Mouse (Mus musculus) thymus, adult 18-20 months (tissue): Measurements from ENCODE around the gene Pacsin1.
"Not testable (repeated sequence)": the region's sequence is repeated elsewhere in the genome, so short reads cannot be mapped to it uniquely, and the experiment has no call there.

Source experiments
- DNase-seq, 2 experiments: peaks; one replicate each; pipeline ENCODE4 v3.0.0; 2022; ENCODE audit warnings: mixed read lengths in 2 of 2

The Pacsin1 gene

DNA sequence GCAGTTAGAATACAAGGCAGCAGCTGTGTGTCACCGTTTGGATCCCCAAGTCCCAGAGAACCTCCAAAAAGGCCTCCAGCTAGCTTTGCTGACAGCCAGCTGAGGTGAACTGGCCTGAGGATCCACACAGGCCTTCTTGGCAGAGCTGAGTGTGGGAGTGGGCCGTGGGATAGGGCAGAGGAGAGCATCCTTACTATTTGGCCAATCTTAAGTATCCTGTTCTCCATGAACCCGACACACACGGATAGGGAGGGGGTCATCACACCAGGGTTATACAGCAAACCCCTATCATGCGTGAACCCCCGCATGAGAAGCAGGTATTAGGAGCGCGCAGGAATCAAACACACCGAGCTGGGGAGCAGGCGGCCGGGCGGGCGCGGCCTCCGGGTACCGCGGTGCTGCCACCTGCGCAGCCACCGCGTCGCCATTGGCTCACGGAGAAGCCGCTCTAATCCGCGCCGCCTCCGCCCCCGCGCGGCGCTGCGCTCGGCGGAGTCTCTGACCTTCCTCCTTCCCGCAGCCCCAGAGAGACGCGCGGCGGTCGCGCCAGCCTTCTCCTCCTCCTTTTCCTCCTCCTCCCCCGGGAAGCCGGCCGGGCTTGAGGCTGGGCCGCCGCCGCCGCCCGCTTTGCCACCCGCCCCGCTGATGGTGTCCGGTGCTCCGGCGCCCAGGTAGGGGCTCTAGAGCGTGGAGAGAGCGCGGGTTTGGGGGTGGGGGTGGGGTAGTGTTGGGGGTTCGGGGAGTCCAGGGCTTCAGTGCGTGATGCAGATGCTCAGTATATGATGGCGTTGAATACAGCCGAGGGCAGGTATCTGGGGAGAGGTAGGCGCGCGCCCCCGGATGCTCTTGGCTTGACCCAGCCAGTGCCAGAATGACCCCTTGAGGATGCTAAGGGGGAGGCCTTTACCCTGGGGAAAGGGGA lies at the start of gene Pacsin1:
Pacsin1 (plus strand) TSS at position 421 of the 922 bp plus-strand sequence.
- DNase-seq, result peak; percentile 47 to 49

DNA sequence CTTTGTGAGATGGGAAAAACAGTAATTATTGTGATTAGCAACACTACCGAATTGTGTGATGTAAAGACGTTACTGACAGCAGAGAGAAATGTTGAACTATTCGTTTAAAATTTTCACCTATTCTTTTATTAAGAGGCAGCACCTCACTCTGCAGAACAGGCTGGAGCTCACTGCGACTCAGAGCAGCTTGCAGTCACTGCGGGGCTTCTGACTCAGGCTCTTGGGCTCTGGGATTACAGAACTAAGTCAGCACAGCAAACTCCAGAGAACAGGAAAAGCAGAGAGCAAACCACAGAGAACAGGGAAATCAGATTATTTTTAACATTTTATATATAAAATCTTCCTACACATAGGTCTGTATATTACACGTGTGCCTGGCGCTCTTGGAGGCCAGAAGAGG lies 45.7 kb upstream of the Pacsin1 start:
- DNase-seq, result no peak

DNA sequence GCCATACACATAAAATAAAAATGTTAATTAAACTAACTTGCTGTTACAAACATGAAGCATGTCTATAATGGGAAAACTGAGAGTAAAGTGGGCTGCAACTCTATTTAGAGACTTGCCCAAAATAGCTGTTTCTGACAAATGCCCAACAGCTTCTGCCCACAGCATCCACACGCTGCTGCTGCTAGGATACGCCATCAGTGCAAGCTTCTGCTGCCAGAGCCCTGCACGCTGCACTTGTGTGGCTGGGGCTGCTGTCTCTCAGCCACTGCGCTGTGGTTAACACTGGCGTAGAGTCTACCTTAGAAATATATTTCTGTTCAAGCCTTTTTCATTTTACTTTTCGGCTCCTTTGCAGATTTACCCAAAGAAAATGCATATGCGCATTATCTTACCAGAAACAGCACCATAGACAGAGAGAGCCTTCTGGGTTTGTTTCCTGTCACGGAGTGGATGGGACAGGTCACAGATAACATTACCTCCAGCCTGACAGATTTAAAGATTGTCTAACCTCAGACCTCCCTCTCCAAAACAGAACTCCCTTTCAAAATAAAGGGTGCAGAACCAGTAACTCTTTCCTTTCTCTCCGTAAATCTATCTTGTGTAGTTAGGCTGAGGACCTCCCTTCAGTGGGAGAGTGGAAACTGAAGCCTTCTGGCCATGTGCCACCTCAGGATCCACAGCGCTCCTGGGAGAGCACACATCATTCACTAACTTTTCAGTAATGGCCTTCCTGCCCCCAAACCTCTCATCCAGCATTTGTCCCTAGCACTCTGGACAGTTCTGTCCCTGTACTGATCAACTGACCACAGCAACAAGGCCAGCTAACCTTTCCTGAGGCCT lies 44.4 kb upstream of the Pacsin1 start:
- no peak for DNase-seq

DNA sequence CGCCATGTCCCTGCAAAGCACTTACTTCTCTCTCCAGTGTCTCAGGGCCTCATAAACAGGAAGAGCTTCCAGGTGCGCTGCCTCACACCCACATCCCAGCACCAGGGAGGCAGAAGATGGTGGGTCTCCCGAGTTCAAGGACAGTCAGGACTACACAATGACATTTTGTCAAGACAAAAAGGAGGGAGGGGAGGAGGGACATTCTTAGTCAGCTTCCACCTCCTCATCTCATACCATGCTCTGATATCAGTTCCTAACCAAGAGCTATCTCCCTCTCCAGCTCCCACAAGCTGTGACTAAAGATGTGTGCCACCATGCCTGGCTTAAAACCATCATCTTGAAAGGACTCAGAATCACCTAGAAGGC lies 43.8 kb upstream of the Pacsin1 start:
- DNase-seq, result no peak

DNA sequence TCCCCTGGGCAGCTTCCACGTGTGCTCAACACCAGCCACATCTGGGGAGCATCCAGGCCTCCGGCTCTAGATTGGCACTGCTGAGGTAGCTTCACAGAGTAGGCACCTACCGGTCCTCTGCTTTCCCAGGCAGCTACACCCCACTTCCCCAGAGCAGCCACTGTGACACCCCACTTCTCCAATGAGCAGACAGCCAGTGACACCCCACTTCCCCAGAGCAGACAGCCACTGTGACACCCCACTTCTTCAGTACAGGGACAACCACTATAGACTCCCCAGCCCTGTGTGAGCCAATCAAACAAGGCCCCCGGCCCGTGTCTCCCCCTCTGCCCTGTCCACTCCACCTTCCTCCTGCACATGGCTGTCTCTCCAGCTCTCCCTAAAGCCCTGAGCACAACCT lies 43.3 kb upstream of the Pacsin1 start:
- DNase-seq, result no peak

DNA sequence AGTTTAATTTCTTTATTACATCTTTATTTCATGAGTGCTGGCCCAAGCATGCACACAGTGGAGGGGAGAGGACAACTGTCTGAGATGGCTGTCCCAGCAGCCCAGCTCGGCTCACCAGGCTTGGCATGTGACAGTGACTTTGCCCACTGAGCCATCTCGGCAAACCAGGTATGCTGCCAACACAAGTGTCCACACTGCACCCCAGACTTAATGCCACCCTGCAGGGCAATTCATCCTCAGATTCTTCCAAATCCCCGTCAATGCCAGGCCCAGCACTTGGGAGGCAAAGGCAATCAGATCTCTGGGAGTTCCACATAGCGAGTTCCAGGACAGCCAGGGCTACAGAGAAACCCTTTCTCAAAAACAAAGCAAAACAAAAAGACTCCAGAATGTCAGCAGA lies 42.3 kb upstream of the Pacsin1 start:
- DNase-seq, result no peak

DNA sequence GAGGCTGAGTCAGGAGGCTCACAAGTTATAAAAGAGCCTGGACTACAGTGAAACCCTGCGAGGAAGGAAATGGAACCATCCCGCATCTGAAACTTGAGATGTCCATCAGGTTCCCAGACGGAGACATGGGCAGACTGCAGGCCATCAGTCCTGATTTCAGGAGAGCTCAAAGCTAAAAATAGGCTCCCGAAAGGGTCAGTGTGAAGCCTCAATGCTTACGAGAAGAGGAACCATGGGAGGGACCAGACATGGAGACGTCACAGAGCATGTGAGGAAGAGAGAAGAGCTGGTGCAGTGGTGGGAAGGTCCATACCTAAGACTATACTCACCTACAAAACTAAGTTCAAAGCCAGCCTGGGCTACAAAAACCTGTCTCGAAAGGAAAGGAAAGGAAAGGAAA lies 39.9 kb upstream of the Pacsin1 start:
- no peak for DNase-seq

DNA sequence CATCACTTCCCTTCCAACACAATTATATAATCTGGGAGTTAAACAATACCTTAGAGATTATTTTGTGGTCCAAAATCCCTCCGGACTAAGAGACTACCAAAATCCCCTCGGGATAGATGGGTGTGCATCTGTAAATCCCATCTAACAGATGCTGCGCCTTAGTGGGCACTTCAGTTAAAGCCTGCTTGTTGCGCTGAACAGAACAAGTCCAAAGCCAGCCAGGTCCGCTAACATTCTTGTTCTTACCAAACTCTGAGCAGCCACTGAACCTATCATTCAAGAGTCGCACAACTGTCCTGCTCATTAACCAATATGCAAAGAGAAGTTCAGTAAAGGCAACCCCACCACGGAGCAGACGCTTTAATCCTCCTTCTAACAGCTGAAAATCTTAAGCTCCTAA lies 34.1 kb upstream of the Pacsin1 start:
- no peak for DNase-seq

DNA sequence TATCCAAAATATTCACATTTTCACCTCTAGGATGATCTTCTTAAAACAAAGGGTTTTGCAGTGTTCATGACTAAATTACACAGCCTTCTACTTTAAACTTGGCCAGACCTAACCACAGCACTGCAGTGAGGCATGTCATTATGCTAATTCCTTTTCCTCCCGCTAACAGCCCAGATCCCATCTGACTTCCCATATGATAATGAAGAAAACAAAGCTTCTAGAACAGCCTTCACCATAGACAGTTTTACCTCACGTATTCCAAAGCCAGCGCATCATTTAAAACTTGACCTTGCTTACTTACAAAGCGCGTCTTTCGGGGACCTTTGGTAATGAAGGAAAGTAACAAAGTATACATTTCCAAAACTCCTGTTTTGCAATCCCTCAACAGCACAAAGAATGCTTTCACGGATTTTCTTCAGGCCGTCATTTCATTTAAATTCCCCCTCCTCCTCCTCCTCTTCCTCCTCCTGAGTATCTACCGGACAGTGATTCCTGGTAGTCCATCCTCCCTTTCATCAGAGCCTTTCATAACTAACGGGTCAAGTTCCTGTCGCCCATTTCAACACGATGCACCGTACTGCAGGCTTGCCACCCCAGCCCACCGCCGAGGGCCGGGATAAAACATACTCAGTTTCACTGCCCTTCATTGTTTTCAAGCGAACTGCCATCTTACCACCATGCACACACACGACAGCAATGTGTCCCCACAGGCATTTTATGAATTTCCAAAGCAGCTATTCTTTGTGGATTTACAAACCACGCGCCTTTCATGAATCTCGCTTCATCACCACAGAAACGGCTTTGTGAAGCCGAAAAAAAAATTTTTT lies 33.4 kb upstream of the Pacsin1 start:
- DNase-seq, result no peak

DNA sequence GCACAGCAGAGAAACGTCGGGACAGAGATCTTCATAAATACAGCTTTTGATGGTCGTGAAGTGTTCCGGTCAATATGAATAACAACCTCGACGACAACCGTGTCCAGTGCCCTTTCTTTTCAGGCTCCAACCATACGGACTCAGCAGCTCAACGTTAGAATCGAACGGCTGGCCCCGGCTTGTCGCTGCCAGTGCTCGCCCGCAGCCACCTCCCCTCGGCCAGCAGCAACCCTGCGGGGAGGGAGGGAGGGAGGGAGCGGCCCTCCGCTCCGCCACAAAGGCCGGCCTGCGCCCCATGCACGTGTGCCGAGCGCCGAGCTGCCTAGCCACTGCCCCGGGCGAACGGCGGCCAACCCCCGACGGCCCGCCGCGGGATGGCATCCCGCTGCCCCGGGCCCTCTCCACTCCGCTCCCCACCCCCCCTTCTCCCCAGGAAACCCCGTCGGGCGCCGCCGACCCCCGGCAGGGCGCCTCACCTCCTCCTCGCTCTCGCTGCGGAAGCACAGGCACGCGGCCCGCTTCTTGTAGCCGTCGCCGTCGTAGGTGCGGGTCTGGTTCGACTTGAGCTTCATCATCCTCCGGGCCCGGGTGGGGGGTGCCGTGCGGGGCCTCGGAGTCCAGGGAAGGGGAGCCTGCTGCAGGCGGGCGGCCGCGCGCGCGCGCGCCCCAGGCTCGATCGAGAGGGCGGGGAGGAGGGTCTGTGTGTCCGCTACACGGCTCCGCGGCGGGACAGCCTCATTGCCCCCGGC lies 32.5 kb upstream of the Pacsin1 start:
- peak; percentile 53 to 61 for DNase-seq

DNA sequence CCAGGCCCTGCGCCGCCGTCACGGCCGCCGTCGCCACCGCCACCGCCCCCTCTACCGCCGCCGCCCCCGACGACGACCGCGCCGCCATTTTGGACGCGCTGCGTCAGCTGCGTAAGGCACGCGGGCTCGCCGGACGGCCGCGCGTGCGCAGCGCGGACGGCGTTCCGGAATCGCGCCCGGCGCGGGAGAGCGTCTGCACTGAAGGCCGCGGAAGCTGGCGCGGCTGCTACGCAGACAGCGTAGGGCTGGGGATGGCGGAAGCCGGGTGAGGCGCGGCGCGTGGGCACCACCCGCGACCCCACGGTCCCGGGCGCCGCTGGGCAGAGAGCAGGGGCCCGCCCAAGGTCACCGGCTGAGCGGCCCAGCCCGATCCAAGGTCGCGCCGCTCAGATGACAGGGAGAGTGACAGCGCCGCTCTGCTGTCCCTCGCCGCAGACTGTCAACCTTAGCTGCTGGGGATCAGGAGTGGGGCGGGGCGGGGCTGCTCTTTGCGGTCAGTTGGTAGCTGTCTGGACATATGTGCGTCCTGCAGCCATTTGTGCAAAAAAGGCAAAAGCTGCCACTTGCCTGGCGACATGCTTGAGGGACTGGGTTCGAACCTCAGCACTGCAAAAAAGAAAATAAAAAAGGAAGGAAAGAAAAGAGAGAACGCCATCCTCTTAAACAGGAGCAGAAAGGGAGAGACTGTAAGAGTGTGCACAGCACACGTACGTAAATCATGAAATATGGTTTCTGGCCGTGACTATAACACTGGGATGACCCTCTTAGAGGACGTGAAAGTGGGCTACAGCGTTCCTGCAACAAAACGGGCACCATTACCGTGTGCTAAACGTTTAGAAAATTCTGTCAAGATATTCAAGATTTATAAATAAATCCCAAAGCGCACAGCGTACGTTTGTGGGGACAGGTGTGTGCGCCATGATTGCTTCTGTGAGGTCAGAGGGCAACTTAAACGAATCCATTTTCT lies 31.7 kb upstream of the Pacsin1 start, which contains the start of gene Nudt3:
Nudt3 (minus strand) TSS at position 136 of the 967 bp plus-strand sequence.
- peak; percentile 79 to 81 for DNase-seq

DNA sequence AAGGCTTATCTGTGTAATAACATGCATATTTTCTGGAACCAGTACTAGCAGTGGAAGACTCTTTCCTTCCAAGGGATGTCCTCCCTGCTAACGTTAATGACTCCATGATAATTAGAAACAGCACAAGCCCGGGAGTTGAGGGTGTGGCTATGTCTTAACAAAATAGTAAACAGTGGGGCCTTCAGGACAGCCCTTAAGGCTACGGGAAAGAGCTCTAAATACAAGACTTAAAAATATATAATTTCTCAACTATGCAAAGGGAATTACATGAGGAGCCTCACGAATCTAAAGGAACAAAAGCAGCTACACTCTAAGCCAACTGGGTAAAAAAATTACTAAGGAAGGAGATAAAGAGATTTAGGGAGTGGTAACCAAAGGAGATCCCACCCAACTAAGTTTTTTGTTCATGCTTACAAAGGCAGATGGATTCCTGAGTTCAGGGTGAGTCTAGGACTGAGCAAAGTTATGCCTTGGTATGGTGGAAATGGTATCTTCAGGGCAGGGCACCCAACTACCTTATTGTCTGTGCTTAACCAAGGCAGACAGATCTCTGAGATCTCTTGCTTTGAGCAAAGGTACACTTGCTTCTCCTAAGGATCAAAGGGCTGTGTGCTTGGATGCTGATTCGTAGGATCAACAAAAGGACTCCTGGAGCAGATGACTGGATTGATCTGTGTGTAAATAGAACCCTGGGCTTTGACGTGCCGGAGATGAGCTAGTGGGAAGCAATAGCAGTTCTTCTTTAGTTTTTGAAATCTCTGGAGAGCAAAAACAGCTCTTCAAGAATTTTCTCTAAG lies 29.7 kb upstream of the Pacsin1 start:
- DNase-seq, result no peak

DNA sequence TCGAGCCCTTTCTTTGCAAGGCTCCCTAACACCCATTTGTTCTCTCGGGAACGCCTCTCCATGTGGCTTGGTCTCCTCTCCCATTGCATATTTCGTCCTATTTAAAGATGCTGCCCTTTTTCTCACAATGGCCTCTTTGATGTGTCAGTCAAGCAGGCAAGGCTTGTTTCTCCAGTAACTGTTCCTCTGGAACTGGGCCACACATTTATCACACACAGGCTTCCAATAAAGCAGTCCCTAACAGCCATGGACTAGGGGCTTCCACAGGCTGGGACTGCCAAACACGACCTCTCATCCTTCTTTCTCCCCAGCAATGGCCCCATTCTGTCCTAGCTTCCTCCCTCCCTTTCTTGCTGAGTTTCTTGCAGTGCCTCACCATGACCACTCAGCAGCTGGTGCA lies 28.6 kb upstream of the Pacsin1 start:
- DNase-seq, result no peak

DNA sequence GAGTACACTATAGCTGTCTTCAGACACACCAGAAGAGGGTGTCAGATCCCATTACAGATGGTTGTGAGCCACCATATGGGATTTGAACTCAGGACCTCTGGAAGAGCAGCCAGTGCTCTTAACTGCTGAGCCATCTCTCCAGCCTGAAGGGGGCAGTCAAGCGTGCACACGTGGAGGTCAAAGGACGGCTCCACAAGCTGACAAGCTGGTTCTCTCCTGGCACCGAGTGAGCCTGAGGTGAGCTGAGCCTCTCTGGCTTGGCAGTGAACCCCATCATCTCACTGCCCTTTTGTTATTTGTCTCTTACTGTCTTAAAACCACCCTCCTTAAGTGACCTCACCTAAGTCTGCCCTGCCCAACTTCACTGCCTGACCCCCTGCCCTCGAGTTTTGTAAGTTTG lies 27.9 kb upstream of the Pacsin1 start:
- DNase-seq, result no peak

DNA sequence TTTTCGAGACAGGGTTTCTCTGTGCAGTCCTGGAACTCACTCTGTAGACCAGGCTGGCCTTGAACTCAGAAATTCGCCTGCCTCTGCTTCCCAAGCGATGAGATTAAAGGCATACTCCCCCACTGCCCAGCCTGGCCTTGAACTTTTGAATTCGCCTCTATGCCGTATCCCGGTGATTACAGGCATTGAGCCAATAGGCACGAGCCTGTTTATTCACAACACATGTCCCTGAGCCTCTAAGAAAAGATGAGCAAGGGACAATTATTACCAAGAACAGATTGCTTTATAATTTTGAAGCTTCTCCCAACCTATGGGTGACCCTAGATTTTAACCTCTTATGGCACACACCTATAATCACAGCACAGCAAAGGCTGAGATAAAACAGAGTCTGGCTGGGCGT lies 26.9 kb upstream of the Pacsin1 start:
- DNase-seq, result no peak

DNA sequence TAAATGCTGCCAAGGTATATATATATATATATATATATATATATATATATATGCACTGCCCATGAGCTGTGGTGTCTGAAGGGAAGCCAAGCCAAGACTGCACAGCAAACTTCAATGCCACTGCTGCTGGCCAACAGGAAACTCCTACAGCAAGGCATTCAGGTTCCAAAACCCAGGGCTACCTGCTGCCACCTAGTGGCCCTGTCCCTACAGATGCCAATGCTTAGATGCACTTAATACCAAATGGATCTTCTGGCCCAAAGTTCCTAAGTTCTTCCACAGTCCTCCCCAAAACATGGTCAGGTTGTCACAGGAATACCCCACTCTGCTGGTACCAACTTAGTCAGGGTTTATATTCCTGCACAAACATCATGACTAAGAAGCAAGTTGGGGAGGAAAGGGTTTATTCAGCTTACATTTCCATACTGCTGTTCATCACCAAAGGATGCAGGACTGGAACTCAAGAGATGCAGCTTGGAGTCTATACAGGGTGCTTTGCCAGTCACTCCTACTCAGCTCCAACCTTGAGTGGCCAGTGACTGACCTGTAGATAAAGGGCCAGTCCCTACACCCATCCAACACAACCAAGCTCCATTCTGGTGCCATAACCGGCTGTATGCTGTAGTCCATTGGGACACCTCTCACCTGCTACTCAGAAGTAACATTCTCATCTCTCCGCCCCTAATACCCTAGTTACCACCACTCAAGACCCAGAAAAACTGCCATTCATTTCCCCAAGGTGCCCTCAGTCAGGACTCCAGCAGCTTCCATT lies 25.9 kb upstream of the Pacsin1 start:
- peak; percentile 46 to 53 for DNase-seq

DNA sequence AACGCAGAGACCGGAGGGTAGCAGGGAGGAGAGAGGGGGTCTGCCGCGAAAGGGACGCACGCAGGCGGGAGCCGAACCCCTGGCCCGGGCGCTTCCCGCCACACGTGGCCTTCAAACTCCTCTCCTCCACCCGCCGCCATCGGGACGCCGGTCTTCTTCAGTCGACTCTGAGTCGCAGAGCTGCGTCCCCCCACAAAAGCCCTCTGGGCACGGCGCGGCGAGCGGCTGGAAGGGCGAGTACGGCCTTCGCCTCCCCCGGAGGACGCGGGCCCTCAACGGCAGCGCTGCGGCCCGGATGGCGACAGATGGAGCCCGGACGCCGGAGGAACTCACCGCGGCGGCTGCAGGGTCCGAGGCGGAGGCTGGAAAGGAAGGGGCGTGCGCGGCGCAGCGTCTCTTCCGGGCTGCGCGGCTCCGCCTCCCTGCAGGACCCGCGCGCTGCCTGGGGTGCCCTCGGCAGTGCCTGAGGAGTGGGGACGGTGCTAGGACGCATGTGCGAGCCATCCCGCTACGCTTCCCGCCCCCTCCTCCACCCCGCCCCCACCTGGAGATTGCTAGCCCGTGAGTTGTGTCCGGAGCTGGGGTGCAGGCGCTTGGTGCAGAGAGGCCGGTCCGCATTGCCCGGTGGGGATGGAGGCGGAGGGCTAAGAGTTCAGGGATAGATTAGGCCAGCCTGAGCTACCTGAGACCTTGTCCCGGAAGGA lies 20.3 kb upstream of the Pacsin1 start, which contains the start of gene RPS10-NUDT3:
RPS10-NUDT3 (minus strand) TSS at position 352 of the 704 bp plus-strand sequence.
- peak; percentile 79 to 80 for DNase-seq

DNA sequence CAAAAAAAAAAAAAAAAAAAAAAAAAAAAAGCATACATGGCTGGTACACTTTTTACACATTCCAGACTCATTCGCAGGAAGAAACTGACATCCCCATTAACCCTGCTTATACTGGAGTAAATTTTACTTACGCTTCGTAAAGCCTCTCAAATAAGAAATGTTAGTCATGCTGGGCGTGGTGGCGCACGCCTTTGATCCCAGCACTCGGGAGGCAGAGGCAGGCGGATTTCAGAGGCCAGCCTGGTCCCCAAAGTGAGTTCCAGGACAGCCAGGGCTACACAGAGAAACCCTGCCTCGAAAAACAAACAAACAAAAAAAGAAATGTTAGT lies 19.8 kb upstream of the Pacsin1 start:
- DNase-seq, result not testable (repeated sequence)
